Mouse (Mus musculus) brain, embryonic 14.5 days (tissue): ENCODE measurements around the gene Erc2.

ENCODE experiments used
- CTCF ChIP-seq: fragments of 200-500 bp; IDR thresholded peaks from 2 replicates; pipeline ENCODE4 v1.5.1; 2012; ENCODE audit warnings: inconsistent platforms, mild to moderate bottlenecking, moderate library complexity, borderline replicate concordance; ENCODE audit not compliant: insufficient read depth, insufficient read length; ENCODE audit errors: extremely low read depth
- POLR2A ChIP-seq: fragments of 200-500 bp; IDR thresholded peaks from 2 replicates; pipeline ENCODE4 v1.6.1; 2012; ENCODE audit warnings: mild to moderate bottlenecking, inconsistent platforms, borderline replicate concordance; ENCODE audit not compliant: poor library complexity, insufficient read depth, insufficient read length, severe bottlenecking; ENCODE audit errors: extremely low read depth

GRCm38 (mm10) chr14:27775367-27775766 lies 153.1 kb downstream of the Erc2 start:
- TF ChIP-seq CTCF (no peak), POLR2A (no peak)
